Mouse (Mus musculus): Measurements from ENCODE around the gene Senp1.

GRCm38 (mm10) chr15:98093121-98094011 is at the start of gene Senp1:
- no peak for TF ChIP-seq CTCF (IDR thresholded peaks at IDR 0.05; ENCODE audit: extremely low read depth, insufficient read length, insufficient replicate concordance, low read depth, low read length)
- TF ChIP-seq POLR2A (IDR thresholded peaks at IDR 0.05; ENCODE audit: low read depth, low read length), result peak; percentile 78; the same call in 1 of the 2 replicates
